Mouse (Mus musculus): ENCODE data around the gene Kansl3.

- TF ChIP-seq CTCF (IDR thresholded peaks at IDR 0.05; ENCODE audit: control insufficient read depth, insufficient read depth, insufficient read length) = no peak
- TF ChIP-seq USF1 (IDR thresholded peaks at IDR 0.05; ENCODE audit: low read depth) = no peak
- TF ChIP-seq MAX (IDR thresholded peaks at IDR 0.05) = no peak
- TF ChIP-seq CEBPB (IDR thresholded peaks at IDR 0.05; ENCODE audit: low read depth) = no peak
- no peak for TF ChIP-seq MYOG (IDR thresholded peaks at IDR 0.05; ENCODE audit: control insufficient read depth, extremely low read depth, insufficient read length)
- no peak for TF ChIP-seq FOSL1 (IDR thresholded peaks at IDR 0.05; ENCODE audit: insufficient read depth, low read length, poor library complexity, severe bottlenecking)
- TF ChIP-seq MYOD1 (IDR thresholded peaks at IDR 0.05; ENCODE audit: control insufficient read depth, insufficient read length, low read depth) = no peak
Measured at GRCm38 (mm10) chr1:36296466-36297149, 72.4 kb downstream of the Kansl3 start.

Measured in C2C12 (cell line).